ENCODE assay signal across 1 mouse cellular context in genomic region chr11:69110319-69111046, GRCm38 (mm10).
A peak's percentile ranks its signal among the peaks of the same experiment; 100 is the strongest.
TF ChIP-seq lines count a peak whose summit lies in the region.

No protein-coding gene starts in this region.

TF ChIP-seq in C2C12, 6 proteins besides CTCF, POLR2A, EP300 and RAD21:
- TF ChIP-seq MAX (IDR thresholded peaks at IDR 0.05) (no peak), CEBPB (IDR thresholded peaks at IDR 0.05; ENCODE audit: low read depth) (peak; percentile 1)
